Mouse (Mus musculus): ENCODE data around the gene L3mbtl1. TPM values are rescaled to one million over a fixed set of nuclear protein-coding genes. Genes with fewer than 3 reads are reported as not detected.

L3mbtl1 gene
- polyA plus RNA-seq, 1 experiment from 2014 or later: 0.02 TPM

GRCm38 (mm10) chr2:162988235-162988634 lies 45.0 kb downstream of the L3mbtl1 start:
- no peak for ATAC-seq (ENCODE audit: low FRiP score, low TSS enrichment)
- TF ChIP-seq EP300 (optimal IDR thresholded peaks at IDR 0.05) (no peak), CTCF (IDR thresholded peaks at IDR 0.05; ENCODE audit: low read depth) (no peak)
- 0 out of 2 replicates have a peak, but pooled peaks cover 2% of the 10 kb centered on the region for H3K4me1 ChIP-seq (replicated peaks; ENCODE audit: control insufficient read depth, insufficient read depth)
- no peaks in the 10 kb centered on the region for H3K9me3 ChIP-seq (ENCODE audit: control insufficient read depth, low read length)
- WGBS: 86% methylated on average over 4 of the region's 4 CpGs
- H3K27ac ChIP-seq (replicated peaks): no peak overlapping the region
- H3K4me3 ChIP-seq (ENCODE audit: low read depth, low read length): no peak overlapping the region
- no peaks in the 10 kb centered on the region for H3K27me3 ChIP-seq (ENCODE audit: control insufficient read depth, insufficient read depth, low read length)
- no peaks in the 10 kb centered on the region for H3K36me3 ChIP-seq (ENCODE audit: control insufficient read depth, insufficient read depth, low read length)
- no peak for DNase-seq (ENCODE audit: low spot score)
- H3K9ac ChIP-seq (ENCODE audit: low read length): no peak overlapping the region
- H3K4me2 ChIP-seq (replicated peaks; ENCODE audit: low read depth): no peak overlapping the region

- no peaks in the 10 kb centered on the region for H3K36me3 ChIP-seq (ENCODE audit: control insufficient read depth, insufficient read depth, low read length)
- no peak overlapping the region for H3K9ac ChIP-seq (ENCODE audit: low read length)
- no peaks in the 10 kb centered on the region for H3K27me3 ChIP-seq (ENCODE audit: control insufficient read depth, insufficient read depth, low read length)
- no peak for DNase-seq (ENCODE audit: low spot score)
- no peak overlapping the region for H3K4me3 ChIP-seq (ENCODE audit: low read depth, low read length)
- no peak for ATAC-seq (ENCODE audit: low FRiP score, low TSS enrichment)
- no peak overlapping the region for H3K27ac ChIP-seq (replicated peaks)
- H3K4me2 ChIP-seq (replicated peaks; ENCODE audit: low read depth): no peak overlapping the region
- H3K4me1 ChIP-seq (replicated peaks; ENCODE audit: control insufficient read depth, insufficient read depth): no peaks in the 10 kb centered on the region
- TF ChIP-seq CTCF (IDR thresholded peaks at IDR 0.05; ENCODE audit: low read depth): peak; percentile 43
- no peak for TF ChIP-seq EP300 (optimal IDR thresholded peaks at IDR 0.05)
- H3K9me3 ChIP-seq (ENCODE audit: control insufficient read depth, low read length): no peaks in the 10 kb centered on the region
- WGBS: 34% methylated on average over 6 of the region's 6 CpGs
Measured at GRCm38 (mm10) chr2:162991394-162992083, 48.3 kb downstream of the L3mbtl1 start.

- Histone ChIP-seq H3K36me3 (ENCODE audit: control insufficient read depth, insufficient read depth, low read length) (no peaks in the 10 kb centered on the region), H3K27ac (replicated peaks) (no peak overlapping the region), H3K27me3 (ENCODE audit: control insufficient read depth, insufficient read depth, low read length) (no peaks in the 10 kb centered on the region), H3K4me1 (replicated peaks; ENCODE audit: control insufficient read depth, insufficient read depth) (no peaks in the 10 kb centered on the region), H3K4me2 (replicated peaks; ENCODE audit: low read depth) (no peak overlapping the region), H3K9ac (ENCODE audit: low read length) (no peak overlapping the region), H3K9me3 (ENCODE audit: control insufficient read depth, low read length) (no peaks in the 10 kb centered on the region), H3K4me3 (ENCODE audit: low read depth, low read length) (no peak overlapping the region)
- ATAC-seq (ENCODE audit: low FRiP score, low TSS enrichment) (no peak), DNase-seq (ENCODE audit: low spot score) (no peak)
- TF ChIP-seq EP300 (optimal IDR thresholded peaks at IDR 0.05) (no peak), CTCF (IDR thresholded peaks at IDR 0.05; ENCODE audit: low read depth) (no peak)
Measured at GRCm38 (mm10) chr2:162992084-162992437, 48.8 kb downstream of the L3mbtl1 start.

- H3K9me3 ChIP-seq (ENCODE audit: control insufficient read depth, low read length): no peaks in the 10 kb centered on the region
- DNase-seq (ENCODE audit: low spot score) (no peak), ATAC-seq (ENCODE audit: low FRiP score, low TSS enrichment) (no peak)
- no peaks in the 10 kb centered on the region for H3K27me3 ChIP-seq (ENCODE audit: control insufficient read depth, insufficient read depth, low read length)
- H3K27ac ChIP-seq (replicated peaks): no peak overlapping the region
- no peak overlapping the region for H3K9ac ChIP-seq (ENCODE audit: low read length)
- TF ChIP-seq CTCF (IDR thresholded peaks at IDR 0.05; ENCODE audit: low read depth): no peak
- no peak for TF ChIP-seq EP300 (optimal IDR thresholded peaks at IDR 0.05)
- H3K4me1 ChIP-seq (replicated peaks; ENCODE audit: control insufficient read depth, insufficient read depth): no peaks in the 10 kb centered on the region
- 73% methylated on average over 9 of the region's 9 CpGs for WGBS
- H3K4me3 ChIP-seq (ENCODE audit: low read depth, low read length): no peak overlapping the region
- no peak overlapping the region for H3K4me2 ChIP-seq (replicated peaks; ENCODE audit: low read depth)
- H3K36me3 ChIP-seq (ENCODE audit: control insufficient read depth, insufficient read depth, low read length): no peaks in the 10 kb centered on the region
Measured at GRCm38 (mm10) chr2:162993881-162994616, 50.8 kb downstream of the L3mbtl1 start.

GRCm38 (mm10) chr2:162998528-162999230 lies 55.4 kb downstream of the L3mbtl1 start:
- ATAC-seq (ENCODE audit: low FRiP score, low TSS enrichment) (0 out of 2 replicates have a peak, but pooled peaks have one; percentile 33), DNase-seq (ENCODE audit: low spot score) (peak; percentile 57)
- Histone ChIP-seq H3K27me3 (ENCODE audit: control insufficient read depth, insufficient read depth, low read length) (no peaks in the 10 kb centered on the region), H3K4me3 (ENCODE audit: low read depth, low read length) (no peak overlapping the region), H3K4me2 (replicated peaks; ENCODE audit: low read depth) (peak overlapping the region; percentile 35), H3K27ac (replicated peaks) (no peak overlapping the region), H3K4me1 (replicated peaks; ENCODE audit: control insufficient read depth, insufficient read depth) (no peaks in the 10 kb centered on the region), H3K9ac (ENCODE audit: low read length) (no peak overlapping the region), H3K36me3 (ENCODE audit: control insufficient read depth, insufficient read depth, low read length) (no peaks in the 10 kb centered on the region), H3K9me3 (ENCODE audit: control insufficient read depth, low read length) (no peaks in the 10 kb centered on the region)
- TF ChIP-seq EP300 (optimal IDR thresholded peaks at IDR 0.05) (no peak), CTCF (IDR thresholded peaks at IDR 0.05; ENCODE audit: low read depth) (peak; percentile 88)
- WGBS: 22% methylated on average over 18 of the region's 18 CpGs
